Mouse (Mus musculus) bone marrow, adult 2 months (tissue): Measurements from ENCODE around the gene Arfgef3. TPM values are rescaled to one million over a fixed set of nuclear protein-coding genes. Genes with fewer than 3 reads are reported as not detected.

Source experiments
- H3K27ac ChIP-seq: fragments of 200-500 bp; 2 replicates; pipeline ENCODE4 v1.5.1; 2012; ENCODE audit warnings: low read depth, mild to moderate bottlenecking, control low read depth, inconsistent platforms, low read length; ENCODE audit not compliant: control insufficient read depth, poor library complexity, insufficient read depth
- H3K4me1 ChIP-seq: fragments of 200-500 bp; 2 replicates; pipeline ENCODE4 v1.6.1; 2011; ENCODE audit warnings: low read length; ENCODE audit not compliant: control insufficient read depth, insufficient read depth
- H3K4me3 ChIP-seq: fragments of 200-500 bp; replicated peaks from 2 replicates; pipeline ENCODE3; 2011; ENCODE audit warnings: mild to moderate bottlenecking, low read depth, low read length, control low read depth; ENCODE audit not compliant: control insufficient read depth
- CTCF ChIP-seq: fragments of 200-500 bp; IDR thresholded peaks from 2 replicates; pipeline ENCODE4 v1.5.1; 2011; ENCODE audit warnings: low read length, control low read depth; ENCODE audit not compliant: control insufficient read depth, insufficient read depth
- POLR2A ChIP-seq: fragments of 200-500 bp; IDR thresholded peaks from 2 replicates; pipeline ENCODE4 v1.6.1; 2011; ENCODE audit warnings: low read depth, mild to moderate bottlenecking, control low read depth, low read length, borderline replicate concordance; ENCODE audit not compliant: control insufficient read depth
- WGBS: fragments of 180-500 bp; shearing (Covaris S2); methylation state at CpG from one replicate; pipeline ENCODE4 v1.1.7; 2018; 5-methylcytosine and 5-hydroxymethylcytosine counted together
- polyA plus RNA-seq: library from polyadenylated mRNA; stranded (reverse); fragments of >200 nt; gene quantifications from 2 replicates; pipeline ENCODE4 v1.2.4, GENCODE M21; 2011; ENCODE audit warnings: low replicate concordance; ENCODE audit not compliant: missing spikeins, insufficient read depth, insufficient read length

Arfgef3 gene
- polyA plus RNA-seq, 1 experiment, result 0.25 TPM

- Histone ChIP-seq H3K4me3 (no peak overlapping the region), H3K27ac (no peak overlapping the region), H3K4me1 (no peaks in the 10 kb centered on the region)
- WGBS, result 82% methylated on average over 1 of the region's 1 CpGs
- no peak for TF ChIP-seq POLR2A
- no peak for TF ChIP-seq CTCF
These were observed 82.0 kb downstream of the Arfgef3 start for GRCm38 (mm10) chr10:18661606-18662220.

DNA sequence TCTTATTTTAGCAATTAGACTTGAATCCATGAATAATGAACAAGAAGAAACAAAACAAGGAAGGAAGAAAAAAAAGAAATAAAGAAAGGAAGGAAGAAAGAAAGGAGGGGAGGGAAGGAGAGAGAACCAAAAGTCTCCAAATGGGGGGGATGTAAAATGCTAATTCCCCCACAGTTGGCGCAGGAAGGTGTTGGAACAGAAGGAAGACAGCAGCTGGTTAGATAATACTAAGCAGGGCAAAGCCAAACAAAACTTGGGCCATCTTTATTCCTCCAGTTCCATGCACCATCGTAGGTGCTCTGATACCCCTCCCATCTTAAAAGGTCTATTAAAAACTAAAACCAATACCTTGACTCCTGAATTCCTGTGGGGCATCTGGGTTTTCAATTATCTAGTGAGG, 82.8 kb downstream of the Arfgef3 start:
- no peak for TF ChIP-seq CTCF
- no peak for TF ChIP-seq POLR2A
- H3K4me3 ChIP-seq, result no peak overlapping the region
- 82% methylated on average over 2 of the region's 2 CpGs for WGBS

DNA sequence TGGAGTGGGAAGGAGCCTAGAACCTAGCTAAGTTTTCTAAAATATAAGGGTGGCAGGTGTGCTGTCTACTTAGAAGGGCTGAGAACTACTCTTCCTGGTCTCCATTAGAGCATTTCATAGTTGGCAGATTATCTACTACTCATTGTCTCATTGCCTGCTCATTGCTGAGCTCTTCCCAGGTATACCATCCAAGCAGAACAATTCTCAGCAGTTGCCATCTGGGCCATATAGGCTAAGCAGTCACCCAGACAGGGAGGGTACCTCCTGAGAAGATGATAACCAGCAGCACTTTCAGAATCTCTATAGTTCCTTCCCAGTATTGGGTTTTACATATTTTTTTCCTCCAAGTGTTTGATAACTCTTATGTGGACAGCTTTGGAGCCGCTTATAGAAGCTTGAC, 86.2 kb downstream of the Arfgef3 start:
- H3K4me1 ChIP-seq, result no peaks in the 10 kb centered on the region
- no peak overlapping the region for H3K27ac ChIP-seq
- no peak overlapping the region for H3K4me3 ChIP-seq
- WGBS, result 83% methylated on average over 1 of the region's 1 CpGs
- no peak for TF ChIP-seq CTCF
- TF ChIP-seq POLR2A, result no peak

More for the DNA sequence above, 82.8 kb downstream of the Arfgef3 start:
- H3K4me1 ChIP-seq, result no peaks in the 10 kb centered on the region
- H3K27ac ChIP-seq, result no peak overlapping the region

GRCm38 (mm10) chr10:18647069-18647468, 96.7 kb downstream of the Arfgef3 start:
- TF ChIP-seq CTCF (no peak), POLR2A (no peak)
- WGBS, result 76% methylated on average over 1 of the region's 1 CpGs
- Histone ChIP-seq H3K27ac (no peak overlapping the region), H3K4me1 (no peaks in the 10 kb centered on the region), H3K4me3 (no peak overlapping the region)

DNA sequence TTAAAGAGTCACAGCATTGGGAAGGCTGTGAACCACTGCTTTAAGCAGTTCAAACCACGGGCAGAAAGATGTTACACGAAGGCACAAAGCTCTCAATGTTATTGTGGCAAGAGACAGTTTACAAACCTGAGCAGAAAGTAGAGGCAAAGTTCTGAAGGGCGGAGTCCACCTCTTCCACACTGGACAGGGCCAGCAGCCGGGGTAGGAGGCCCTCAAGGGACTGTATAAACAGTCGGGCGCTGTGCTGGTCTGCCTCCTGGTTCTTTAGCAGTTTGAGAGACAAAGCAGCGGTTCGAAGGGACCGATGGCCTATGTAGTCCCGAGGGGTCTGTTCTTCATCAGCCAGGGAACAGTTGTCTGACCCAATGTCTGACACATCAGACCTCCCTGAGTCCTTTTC, 97.7 kb downstream of the Arfgef3 start:
- WGBS, result 82% methylated on average over 10 of the region's 10 CpGs
- TF ChIP-seq CTCF (no peak), POLR2A (no peak)
- Histone ChIP-seq H3K27ac (no peak overlapping the region), H3K4me3 (no peak overlapping the region), H3K4me1 (no peaks in the 10 kb centered on the region)

GRCm38 (mm10) chr10:18644346-18644745, 99.4 kb downstream of the Arfgef3 start:
- WGBS, result 91% methylated on average over 1 of the region's 1 CpGs
- Histone ChIP-seq H3K4me1 (no peaks in the 10 kb centered on the region), H3K4me3 (no peak overlapping the region), H3K27ac (no peak overlapping the region)
- TF ChIP-seq POLR2A (no peak), CTCF (no peak)

GRCm38 (mm10) chr10:18643506-18643905, 100.2 kb downstream of the Arfgef3 start:
- Histone ChIP-seq H3K4me3 (no peak overlapping the region), H3K27ac (no peak overlapping the region), H3K4me1 (no peaks in the 10 kb centered on the region)
- TF ChIP-seq POLR2A (no peak), CTCF (no peak)
- WGBS, result 82% methylated on average over 3 of the region's 3 CpGs

DNA sequence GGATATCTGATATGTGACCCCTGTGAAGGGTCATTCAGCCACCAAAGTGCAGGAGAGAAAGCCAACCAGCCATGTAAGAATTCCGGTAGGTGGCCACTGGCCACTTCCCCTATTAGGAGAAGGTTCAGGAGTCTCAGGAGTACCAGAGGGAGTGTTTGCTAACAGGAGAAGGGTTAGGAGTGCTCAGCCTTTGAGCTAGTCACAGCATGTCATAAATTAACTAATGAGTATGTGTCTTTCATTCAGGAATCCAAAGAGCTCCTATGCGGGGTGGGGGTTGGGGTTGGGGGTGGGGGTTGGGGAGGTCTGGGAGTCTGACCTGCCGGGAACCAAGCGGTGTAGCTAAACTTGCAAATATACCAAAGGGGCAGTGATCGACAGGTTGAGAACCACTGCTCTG, 100.9 kb downstream of the Arfgef3 start:
- no peak overlapping the region for H3K4me3 ChIP-seq
- TF ChIP-seq POLR2A (no peak), CTCF (no peak)
- H3K4me1 ChIP-seq, result no peaks in the 10 kb centered on the region
- H3K27ac ChIP-seq, result no peak overlapping the region
- 85% methylated on average over 5 of the region's 5 CpGs for WGBS

GRCm38 (mm10) chr10:18640596-18640995, 103.2 kb downstream of the Arfgef3 start:
- TF ChIP-seq POLR2A (no peak), CTCF (no peak)
- WGBS, result 85% methylated on average over 5 of the region's 5 CpGs
- no peaks in the 10 kb centered on the region for H3K4me1 ChIP-seq
- H3K27ac ChIP-seq, result no peak overlapping the region
- no peak overlapping the region for H3K4me3 ChIP-seq
